Mouse (Mus musculus) gastrocnemius, adult 18-20 months (tissue): ENCODE results near the gene Patl2. TPM values are rescaled to one million over a fixed set of nuclear protein-coding genes. Genes with fewer than 3 reads are reported as not detected.
"Not testable (repeated sequence)": the region's sequence is repeated elsewhere in the genome, so short reads cannot be mapped to it uniquely, and the experiment has no call there.

Source experiments
- DNase-seq: peaks from one replicate; pipeline ENCODE4 v3.0.0; 2021; ENCODE audit warnings: low spot score
- long read RNA-seq, 2 experiments: library from polyadenylated mRNA; stranded (forward); transcript quantifications; one replicate each; pipeline ENCODE4 v2.0.0; 2021
- total RNA-seq, 2 experiments: library from RNA; stranded (reverse); gene quantifications; 2 replicates each; pipeline ENCODE4 v1.2.3; 2021

Patl2 gene
- total RNA-seq = not detected
- long read RNA-seq, experiment 1, partial matches to known transcripts = 1 of 1 reads
- long read RNA-seq, experiment 1, other reads (novel, unspliced or antisense) = 0 of 1 reads
- long read RNA-seq, experiment 2 = 0 reads

DNA sequence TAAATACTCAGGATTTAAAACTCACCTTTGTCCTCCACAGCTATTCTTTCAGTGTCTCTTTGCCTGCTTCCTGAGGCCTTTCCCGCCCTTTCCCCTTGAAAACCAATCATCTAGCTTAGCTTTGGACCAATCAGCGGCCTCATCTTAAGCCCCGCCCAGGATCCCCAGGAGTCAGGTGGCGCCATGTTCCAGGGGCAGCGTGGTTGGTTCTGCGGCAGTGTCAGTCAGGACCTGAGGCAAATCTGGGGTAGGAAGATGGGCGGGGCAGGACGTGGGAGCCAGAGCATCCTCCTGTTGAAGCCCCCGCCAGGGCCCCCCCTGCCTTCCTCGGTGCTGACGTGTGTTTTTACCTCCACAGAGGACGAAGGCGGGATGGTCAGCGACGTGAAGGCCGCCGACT lies at the start of gene Patl2, which contains the start of gene Terb2:
Gene Patl2, minus strand, starts transcription at position 84 of the 400 bp plus-strand sequence.
Gene Terb2, plus strand, starts transcription at position 167 of the 400 bp plus-strand sequence.
- no peak for DNase-seq

DNA sequence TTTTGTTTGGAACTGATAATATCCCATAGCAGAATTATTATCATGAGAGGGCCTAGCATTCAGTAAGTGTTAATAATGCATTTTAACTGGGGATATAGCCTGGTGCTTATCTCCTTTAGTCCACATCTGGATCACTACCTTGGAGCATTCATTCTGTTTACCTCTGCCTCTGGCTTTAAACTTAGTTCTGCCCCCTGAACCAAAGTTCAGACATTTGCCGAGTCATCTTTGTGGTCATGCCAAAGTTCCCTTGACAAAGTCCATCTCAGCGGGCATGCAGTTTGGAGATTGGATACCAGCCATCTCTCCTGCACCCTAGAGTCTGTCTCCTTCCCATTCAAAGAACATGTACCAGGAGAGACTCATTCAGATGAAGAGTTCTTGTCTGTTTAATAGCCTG lies 49.4 kb upstream of the Patl2 start:
- no peak for DNase-seq

DNA sequence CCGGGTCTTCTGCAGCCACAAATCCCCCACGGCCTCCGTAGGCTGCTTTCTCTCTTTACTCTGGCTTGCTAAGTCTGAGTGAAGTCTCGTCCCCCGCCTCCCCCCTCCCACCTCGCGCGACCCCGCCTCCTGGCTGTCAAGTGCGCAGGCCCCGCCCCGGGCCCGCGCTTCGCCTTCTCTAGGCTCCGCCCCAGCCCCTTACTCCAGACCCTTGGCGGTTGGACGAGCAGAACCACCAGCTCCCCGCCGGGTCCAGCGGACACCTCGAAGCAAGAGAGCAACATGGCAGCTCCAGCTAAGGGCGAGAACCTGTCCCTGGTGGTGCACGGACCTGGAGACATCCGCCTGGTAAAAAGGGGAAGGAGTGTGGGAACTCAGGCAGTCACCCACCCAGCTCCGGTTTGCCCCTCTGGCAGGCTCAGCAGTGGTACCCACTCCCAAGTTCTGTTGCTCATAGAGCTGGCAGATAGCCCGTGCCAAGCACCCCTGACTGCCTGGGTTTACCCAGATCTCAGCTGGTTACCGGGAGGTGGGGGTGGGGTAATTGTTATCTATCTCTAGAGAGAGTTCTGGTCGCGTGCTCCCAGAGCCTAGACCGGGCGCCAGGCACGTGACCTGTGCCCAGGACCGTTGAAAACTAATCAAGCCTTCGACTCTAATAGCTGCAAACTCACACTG lies 48.8 kb upstream of the Patl2 start, which contains the start of gene Sord:
Gene Sord, plus strand, starts transcription at position 139 of the 678 bp plus-strand sequence.
- peak; percentile 60 for DNase-seq

DNA sequence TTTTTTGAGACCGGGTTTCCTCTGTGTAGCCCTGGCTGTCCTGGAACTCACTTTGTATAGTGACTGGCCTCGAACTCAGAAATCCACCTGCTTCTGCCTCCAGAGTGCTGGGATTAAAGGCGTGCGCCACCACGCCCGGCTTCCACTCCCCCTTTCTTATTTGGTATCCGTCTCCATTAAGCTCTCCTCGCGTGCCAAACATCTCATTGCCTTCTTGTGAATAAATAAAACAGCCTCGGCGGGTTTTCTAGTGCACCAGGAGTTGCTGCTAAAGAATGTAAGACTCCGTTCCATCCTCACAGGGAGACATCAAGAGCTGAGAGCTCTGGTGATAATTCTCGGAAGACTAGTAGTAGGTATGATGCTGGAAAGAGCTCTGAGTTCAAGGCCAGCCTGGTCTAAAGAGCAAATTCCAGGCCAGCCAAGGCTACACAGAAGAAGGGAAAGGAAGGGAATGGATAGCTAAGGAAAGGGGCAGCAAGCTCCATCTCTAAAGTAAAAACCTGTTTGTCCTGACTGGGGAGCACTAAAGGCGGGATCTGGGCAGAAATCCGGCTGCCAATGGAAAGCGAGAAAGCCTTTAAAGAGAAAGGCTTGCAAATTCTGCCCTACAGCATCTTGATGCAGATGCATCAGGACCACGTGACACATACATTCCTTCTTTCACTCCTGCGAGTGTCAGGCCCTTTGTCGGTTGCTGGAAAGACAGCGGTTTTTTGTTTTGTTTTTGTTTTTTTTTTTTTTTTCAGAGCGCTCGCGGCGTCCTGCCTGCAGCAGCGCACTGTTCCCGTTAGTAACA lies 48.0 kb upstream of the Patl2 start:
- peak; percentile 16 for DNase-seq

DNA sequence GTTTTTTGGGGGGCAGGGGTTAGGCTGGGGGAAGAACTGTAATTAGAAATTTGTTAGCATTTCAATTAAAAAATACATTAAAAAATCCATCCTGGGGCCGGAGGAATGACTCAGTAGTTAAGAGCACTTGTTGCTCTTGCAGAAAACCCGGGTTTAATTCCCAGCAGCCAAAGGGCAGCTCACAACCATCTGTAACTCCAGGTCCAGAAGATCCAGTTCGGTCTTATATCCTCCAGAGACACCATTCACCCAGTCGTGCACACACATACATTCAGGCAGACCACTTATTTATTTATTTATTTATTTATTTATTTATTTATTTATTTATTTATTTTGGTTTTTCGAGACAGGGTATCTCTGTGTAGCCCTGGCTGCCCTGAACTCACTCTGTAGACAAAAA lies 47.4 kb upstream of the Patl2 start:
- DNase-seq = no peak

DNA sequence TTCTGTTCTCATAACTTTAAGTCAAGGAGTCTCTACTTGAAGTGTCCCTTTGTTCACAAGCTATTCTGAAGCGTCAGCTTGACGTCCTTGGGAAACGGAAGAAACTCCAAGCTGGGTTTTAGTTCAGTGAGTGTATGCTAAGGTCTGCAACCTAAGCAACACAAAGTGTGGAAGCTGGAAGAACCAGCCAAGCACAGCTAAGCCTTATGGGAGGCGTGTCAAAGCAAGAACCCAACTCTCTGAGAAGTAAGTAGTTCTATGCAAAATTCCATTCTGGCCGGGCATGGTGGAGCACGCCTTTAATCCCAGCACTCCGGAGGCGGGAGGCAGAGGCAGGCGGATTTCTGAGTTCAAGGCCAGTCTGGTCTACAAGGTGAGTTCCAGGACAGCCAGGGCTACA lies 45.6 kb upstream of the Patl2 start:
- no peak for DNase-seq

DNA sequence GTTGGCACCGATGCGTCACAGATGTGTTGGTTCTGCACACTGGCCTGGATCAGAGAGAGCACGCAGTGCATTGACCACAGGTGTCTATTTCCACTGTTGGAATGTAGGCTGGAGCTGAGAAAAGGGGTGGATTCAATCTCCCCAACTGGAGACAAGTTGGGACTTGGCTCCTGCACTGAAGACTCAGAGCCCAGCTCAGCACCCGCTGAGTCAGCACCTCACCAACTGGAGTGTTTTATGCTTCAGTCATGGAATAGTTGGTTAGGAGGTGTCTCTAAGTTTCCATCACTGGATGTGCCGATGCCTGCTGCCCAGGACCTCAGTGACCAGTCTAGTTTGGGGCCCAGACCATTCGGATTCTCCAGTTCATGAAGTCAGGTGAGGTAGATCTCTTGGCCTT lies 44.4 kb upstream of the Patl2 start:
- no peak for DNase-seq

DNA sequence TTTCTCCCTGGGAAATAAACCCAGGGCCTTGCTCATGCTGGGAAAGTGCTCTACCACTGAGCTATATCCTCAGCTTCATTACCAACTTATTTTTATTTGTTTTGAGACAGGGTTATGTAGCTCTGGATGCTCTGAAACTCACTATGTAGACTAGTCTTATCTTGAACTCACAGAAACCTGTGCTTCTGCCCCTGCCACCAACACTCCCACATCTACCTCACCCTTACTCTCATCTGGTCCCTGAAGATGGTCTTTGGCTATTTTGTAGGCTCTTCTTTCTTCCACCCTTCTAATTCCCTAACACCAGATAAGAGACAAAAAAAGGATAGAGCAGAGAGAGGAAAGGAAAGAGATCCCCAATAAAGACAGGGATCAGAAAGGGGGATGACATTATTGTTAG lies 37.7 kb upstream of the Patl2 start:
- no peak for DNase-seq

DNA sequence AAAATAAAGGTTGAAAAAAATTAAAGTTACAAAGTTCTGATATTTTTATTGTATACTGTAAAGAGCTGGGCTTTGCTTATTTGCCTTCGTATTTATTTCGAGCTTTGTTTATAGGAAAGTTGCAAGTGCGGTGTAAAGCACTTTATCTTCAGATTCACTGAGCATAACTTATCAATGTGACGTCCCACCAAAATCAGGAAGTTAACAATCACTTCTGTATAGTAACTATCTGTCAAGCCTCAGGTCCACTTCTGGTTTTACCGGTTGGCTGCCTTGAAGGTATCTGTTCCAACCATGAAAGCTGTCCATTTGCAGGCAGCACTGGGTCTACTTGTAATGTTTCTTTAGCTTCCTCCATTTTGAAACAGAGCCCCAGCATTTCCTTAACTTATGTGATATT lies 36.3 kb upstream of the Patl2 start:
- no peak for DNase-seq

DNA sequence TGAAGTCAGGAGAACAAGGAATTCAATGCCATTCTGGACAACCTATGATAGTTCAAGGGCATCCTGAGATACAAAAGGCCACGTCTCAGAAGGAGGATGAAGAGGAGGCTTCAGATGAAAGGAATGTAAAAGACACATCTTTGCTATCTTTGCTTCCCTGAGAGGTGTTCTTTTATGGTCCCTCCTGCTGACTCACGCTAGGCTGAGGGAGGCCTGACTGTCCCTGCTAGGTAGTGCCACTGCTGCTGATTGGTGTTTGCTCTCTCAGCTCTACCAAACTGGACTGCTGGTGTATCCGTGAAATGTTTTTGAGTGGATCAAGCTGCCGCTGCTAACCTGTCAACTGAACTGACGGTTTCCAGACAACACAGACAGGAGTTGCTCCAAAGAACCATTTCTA lies 35.8 kb upstream of the Patl2 start:
- no peak for DNase-seq

DNA sequence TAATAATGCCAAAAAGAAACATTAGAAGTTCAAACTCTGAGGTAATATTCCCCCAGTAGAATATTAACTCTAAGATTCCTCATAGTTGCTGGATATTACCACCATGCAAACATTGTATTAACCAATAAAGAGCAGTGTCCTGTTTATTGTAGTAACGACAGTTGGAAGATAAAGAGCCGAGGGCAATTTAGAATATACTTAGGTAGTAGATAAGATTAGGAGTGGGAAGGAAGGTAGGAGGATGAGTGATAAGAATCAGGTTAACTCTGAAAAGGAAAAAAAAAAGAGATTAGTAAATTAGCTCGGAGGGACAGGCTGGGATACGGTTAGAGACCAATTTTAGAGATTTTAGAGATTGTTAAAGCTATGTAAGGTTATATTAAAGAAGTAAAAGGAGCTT lies 35.4 kb upstream of the Patl2 start:
- DNase-seq = no peak

DNA sequence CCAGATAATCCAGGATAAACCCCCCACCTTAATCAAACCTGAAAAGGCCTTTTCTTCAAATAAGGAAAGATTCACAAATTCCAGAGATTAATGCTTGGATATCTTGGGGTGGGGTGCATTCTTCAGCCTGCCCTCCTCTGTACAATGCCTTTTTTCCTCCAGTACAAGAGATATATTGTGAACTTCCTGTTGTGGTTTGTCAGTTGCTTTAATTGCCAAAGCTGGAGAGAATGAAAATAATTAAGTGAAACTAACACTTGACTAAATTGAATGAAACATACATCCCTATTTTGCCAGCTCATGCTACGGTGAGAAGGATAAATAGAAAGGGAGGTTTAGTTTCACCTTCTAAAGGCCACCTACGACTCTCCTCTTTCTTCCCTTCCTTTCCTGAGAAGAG lies 32.2 kb upstream of the Patl2 start:
- no peak for DNase-seq

DNA sequence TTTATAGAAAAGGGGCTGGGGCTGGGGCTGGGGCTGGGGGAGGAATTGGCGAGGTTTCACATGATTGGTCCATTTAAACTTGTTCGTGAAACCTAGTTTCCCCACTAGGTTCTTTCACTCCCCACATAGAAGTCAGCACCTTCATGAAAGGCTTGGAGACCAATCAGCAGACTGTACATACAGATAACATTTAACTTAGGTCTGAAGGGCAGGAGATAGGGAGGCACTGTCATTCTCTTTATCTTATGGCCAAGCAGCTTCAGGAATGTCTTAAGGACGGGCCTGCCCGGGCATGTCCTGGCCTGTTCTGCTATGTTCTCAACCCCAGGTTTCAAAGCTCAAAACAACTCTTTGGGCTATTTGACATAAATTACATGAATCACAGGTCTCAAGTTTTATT lies 31.1 kb upstream of the Patl2 start:
- DNase-seq = not testable (repeated sequence)

DNA sequence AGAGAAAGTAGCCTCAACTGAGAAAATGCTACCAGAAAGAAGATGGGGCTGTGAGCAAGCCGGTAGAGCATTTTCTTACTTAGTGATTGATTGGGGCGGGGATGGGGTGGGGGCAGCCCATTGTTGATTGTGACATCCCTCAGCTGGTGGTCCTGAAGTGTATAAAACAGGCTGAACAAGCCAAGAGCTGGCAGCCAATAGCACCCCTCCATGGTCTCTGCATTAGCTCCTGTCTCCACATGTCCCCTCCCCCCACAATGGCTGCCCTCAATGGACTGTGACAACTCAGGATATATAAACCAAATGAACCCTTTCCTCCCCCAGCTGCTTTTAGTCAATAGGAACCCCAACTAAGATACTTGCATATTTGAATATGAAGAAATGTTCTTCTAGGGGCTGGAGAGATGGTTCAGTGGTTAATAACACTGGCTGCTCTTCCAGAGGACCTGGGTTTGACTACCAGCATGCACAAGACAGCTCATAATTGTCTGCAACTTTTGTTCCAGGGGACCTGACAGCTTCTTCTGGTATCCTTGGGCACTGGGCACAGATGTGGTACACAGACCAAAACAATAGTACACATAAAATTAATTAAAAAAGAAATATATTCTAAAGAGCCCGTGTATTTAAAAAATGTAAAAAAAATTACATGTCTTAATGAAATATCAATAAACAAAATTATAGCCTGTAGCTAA lies 24.7 kb upstream of the Patl2 start:
- DNase-seq = no peak

DNA sequence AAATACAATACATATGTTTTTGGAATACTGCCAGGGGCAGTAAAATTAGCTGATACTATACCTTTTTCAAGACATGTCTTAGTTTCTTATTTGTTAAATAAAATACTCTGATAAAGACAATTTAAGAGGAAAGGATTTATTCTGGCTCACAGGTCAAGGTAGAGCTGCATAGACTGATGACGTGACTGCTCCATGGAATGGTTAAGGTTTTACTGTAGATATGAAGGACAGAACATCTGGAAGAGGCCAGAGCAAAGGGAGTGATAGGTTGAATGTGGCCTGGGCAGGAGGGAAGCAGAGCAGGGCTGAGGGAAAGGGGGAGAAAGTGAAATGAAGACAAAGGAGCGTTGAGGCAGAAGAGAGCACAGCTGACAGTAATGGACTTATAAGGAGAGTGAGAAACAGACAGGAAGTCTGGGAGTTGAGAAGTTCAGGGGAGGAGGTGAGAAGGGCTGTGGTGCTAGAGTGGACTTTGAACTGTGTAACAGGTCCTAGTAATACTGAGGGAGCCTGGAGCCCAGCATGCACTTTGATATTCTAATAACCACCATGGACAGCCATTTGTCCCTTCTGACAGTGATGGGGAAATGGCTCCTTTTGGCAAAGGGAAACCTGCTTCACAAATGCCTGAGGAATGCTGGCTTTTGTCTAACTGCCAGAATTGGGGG lies 20.6 kb upstream of the Patl2 start:
- DNase-seq = no peak

DNA sequence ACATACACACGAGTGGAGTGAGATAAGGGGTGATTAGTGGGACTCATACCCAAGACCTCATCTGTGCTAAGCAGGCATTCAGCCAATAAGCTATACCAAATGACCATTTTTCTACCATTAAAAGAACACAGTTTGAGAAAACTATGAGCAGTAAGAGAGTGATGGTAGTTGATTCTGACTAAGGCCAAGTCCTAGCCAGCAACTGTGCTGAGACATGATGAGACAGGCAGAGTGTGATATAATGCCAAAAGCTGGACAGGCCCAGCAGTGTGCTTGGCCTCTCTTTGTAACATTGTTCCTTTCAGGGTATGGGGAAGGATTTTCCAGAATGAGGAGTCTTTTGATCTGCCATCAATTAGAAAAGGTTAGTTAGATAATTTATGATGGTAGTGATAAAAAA lies 15.5 kb upstream of the Patl2 start:
- no peak for DNase-seq

DNA sequence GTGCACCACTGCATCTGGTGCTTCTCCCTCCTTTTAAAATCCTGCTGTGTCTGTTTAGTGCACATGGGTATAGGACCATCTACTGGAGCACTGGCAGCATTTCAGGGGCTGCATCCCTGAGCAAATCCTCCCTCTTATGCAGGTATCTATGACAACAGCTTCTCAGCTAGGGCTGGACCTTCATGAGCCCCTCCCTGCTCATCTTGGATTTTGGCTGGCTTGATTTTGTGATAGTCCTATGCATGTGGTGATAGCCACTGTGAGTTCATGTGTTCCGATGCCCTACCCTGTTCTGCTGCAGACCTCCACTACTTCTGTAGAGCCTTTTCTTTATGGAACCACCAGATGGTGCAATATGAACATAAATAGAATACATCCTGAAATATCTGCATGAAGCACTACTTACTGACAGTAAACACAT lies 8.5 kb upstream of the Patl2 start:
- peak; percentile 9 for DNase-seq

DNA sequence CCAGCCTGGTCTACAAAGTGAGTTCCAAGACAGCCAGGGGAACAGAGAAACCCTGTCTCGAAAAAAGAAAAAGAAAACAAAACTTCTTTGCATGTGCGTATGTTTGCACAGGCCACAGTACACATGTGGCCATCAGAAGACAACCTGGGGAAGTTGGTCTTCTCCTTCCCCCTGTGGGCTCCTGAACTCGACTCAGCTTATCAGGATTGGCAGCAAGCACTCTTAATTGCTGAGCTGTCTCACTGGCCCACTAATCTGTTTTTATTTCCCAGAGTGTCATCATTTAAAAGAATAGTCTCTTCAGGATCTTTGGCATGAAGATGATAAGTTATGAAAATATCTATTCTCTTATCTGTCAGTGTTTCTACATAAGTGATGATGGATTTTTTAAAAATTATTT lies 5.9 kb upstream of the Patl2 start:
- no peak for DNase-seq

DNA sequence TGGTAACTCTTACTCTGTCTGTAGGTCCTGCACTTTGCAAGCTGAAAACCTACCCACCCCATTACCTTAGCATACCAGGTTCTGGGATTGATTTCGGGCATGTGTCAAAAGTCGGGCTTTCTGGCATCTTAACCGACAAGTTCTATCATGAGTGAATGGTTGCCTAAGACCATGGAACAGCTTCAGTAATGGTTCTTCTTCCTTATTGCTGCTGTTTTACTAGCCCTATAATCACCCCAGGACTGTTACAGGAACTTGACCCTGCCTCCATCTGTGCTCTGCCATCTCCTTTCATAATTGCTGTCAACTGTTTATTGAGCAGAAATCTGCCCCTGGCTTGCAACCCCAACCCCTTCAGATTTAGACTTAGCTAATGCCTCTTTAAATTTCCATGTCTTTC lies 762 bp upstream of the Patl2 start:
- DNase-seq = no peak

DNA sequence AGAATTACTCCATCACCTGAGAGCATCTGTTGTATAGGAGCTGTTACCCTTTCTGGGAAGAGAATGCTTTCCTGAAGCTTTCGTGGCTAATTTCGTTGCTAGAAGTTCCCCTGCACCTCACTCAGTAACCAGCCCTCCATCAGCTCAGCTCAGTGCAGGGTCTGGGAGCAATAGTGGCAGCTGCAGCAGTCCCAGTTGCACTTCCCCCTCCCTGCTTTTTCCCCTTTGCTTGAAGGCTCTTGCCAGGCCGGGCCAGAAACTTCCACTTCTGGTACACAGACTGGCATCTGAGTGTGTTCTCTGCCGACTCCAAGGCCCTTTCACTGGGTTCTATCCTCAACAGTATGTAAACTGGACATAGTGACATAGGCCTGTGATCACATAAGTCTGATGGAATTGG lies 903 bp downstream of the Patl2 start:
- no peak for DNase-seq

DNA sequence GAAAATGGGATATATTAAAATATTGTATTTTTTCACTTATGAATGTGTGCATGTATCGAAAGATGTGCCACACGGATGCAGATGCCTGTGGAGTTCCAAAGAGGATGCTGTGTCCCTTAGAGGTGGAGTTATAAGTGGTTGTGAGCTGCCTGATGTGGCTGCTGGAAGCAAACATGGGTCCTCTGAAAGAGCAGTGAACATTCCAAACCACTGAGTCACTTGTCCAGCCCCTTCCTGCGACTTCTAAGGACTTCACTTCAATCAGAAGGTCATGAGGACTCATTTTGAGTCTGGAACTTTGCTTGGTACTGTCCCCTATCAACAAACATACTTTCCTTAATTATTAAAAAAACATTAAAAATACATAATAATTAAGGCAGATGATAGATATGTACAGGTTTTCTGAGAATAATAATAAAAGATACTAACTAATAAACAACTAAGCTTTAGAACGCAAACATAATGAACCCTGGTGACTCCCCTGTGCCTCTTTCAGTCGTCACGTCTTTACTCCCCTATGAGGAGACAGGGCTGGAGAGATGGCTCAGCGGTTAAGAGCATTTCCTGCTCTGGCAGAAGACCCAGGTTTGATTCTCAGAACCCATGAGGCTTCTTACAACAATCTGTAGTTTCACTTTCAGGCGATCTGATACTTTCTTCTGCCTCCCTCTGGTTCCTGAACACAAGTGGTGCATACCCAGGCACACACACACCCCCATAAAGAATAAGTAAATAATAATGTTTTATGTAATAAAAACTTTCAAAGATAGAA lies 5.8 kb downstream of the Patl2 start:
- DNase-seq = no peak
